Mouse (Mus musculus) left cerebral cortex, adult 2 months (tissue): ENCODE measurements at regions not wholly inside any gene's neighbourhood (a gene's known extent, or its start where the extent isn't known, plus 50 kb on each side); places are given as distances from the start of the nearest gene placed in this dataset.

Source experiments
- DNase-seq, 2 experiments: peaks; one replicate each; pipeline ENCODE4 v3.0.0; 2021 to 2022; ENCODE audit warnings: low spot score in 2 of 2, mixed read lengths in 1 of 2; ENCODE audit errors: extremely low spot score in 1 of 2
- H3K27ac ChIP-seq: fragments of 200-600 bp; 2 replicates; pipeline ENCODE4 v1.8.1; 2022
- H3K4me3 ChIP-seq: fragments of 200-600 bp; 2 replicates; pipeline ENCODE4 v1.8.1; 2022
- CTCF ChIP-seq: fragments of 200-600 bp; IDR thresholded peaks from 2 replicates; pipeline ENCODE4 v1.8.1; 2022; ENCODE audit warnings: antibody characterized with exemption, mild to moderate bottlenecking, moderate library complexity
- intact Hi-C: fragments of 180-260 bp; cut with DNase I; formaldehyde crosslinking; loops from one replicate; pipeline ENCODE4 v1.15.1; 2025

- Histone ChIP-seq H3K4me3 (no peak overlapping the region), H3K27ac (no peak overlapping the region)
- DNase-seq: no peak
- no peak for TF ChIP-seq CTCF
- intact Hi-C loops: loop anchor here (5.0 kb wide), 1 partner anchor 275 kb away; no protein-coding TSS in a partner anchor
Measured at GRCm38 (mm10) chr13:69182478-69182877, 183.1 kb upstream of the Adcy2 start.

- no peak for TF ChIP-seq CTCF
- Histone ChIP-seq H3K4me3 (no peak overlapping the region), H3K27ac (no peak overlapping the region)
- intact Hi-C loops: no loop called here
- no peak for DNase-seq
Measured at GRCm38 (mm10) chr13:69190661-69191060, 191.3 kb upstream of the Adcy2 start.

- DNase-seq: no peak
- H3K4me3 ChIP-seq: no peak overlapping the region
- TF ChIP-seq CTCF: no peak
- no peak overlapping the region for H3K27ac ChIP-seq
- intact Hi-C loops: no loop called here
Measured at GRCm38 (mm10) chr13:69196464-69196871, 197.1 kb upstream of the Adcy2 start.

GRCm38 (mm10) chr13:69207741-69208568 is 208.6 kb upstream of the Adcy2 start:
- H3K27ac ChIP-seq: no peak overlapping the region
- intact Hi-C loops: no loop called here
- no peak overlapping the region for H3K4me3 ChIP-seq
- DNase-seq: no peak
- TF ChIP-seq CTCF: no peak

- Histone ChIP-seq H3K27ac (no peak overlapping the region), H3K4me3 (no peak overlapping the region)
- intact Hi-C loops: no loop called here
- no peak for TF ChIP-seq CTCF
- DNase-seq: no peak
Measured at GRCm38 (mm10) chr13:69208569-69208881, 209.2 kb upstream of the Adcy2 start.

- DNase-seq: no peak
- Histone ChIP-seq H3K27ac (no peak overlapping the region), H3K4me3 (no peak overlapping the region)
- TF ChIP-seq CTCF: no peak
- intact Hi-C loops: no loop called here
Measured at GRCm38 (mm10) chr13:69216579-69216978, 217.2 kb upstream of the Adcy2 start.

- Histone ChIP-seq H3K4me3 (no peak overlapping the region), H3K27ac (no peak overlapping the region)
- no peak for DNase-seq
- no peak for TF ChIP-seq CTCF
- intact Hi-C loops: no loop called here
Measured at GRCm38 (mm10) chr13:69220425-69220824, 221.1 kb upstream of the Adcy2 start.

GRCm38 (mm10) chr13:69226538-69226937 is 227.2 kb upstream of the Adcy2 start:
- Histone ChIP-seq H3K27ac (no peak overlapping the region), H3K4me3 (no peak overlapping the region)
- TF ChIP-seq CTCF: no peak
- intact Hi-C loops: no loop called here
- no peak for DNase-seq

GRCm38 (mm10) chr13:69230361-69230943 is 231.1 kb upstream of the Adcy2 start:
- no peak for DNase-seq
- Histone ChIP-seq H3K4me3 (no peak overlapping the region), H3K27ac (no peak overlapping the region)
- intact Hi-C loops: no loop called here
- no peak for TF ChIP-seq CTCF

GRCm38 (mm10) chr13:69236386-69236785 is 237.0 kb upstream of the Adcy2 start:
- no peak for DNase-seq
- TF ChIP-seq CTCF: no peak
- no peak overlapping the region for H3K4me3 ChIP-seq
- intact Hi-C loops: no loop called here
- no peak overlapping the region for H3K27ac ChIP-seq

- no peak for DNase-seq
- no peak overlapping the region for H3K27ac ChIP-seq
- TF ChIP-seq CTCF: no peak
- H3K4me3 ChIP-seq: no peak overlapping the region
- intact Hi-C loops: no loop called here
Measured at GRCm38 (mm10) chr13:69237918-69238317, 238.6 kb upstream of the Adcy2 start.

GRCm38 (mm10) chr13:69239261-69239915 is 240.0 kb upstream of the Adcy2 start:
- intact Hi-C loops: no loop called here
- Histone ChIP-seq H3K27ac (no peak overlapping the region), H3K4me3 (no peak overlapping the region)
- TF ChIP-seq CTCF: no peak
- no peak for DNase-seq
